Mouse (Mus musculus) heart, adult 8-10 months (tissue): Measurements from ENCODE around the gene Phpt1. TPM values are rescaled to one million over a fixed set of nuclear protein-coding genes. Genes with fewer than 3 reads are reported as not detected.
"Not testable (repeated sequence)": the region's sequence is repeated elsewhere in the genome, so short reads cannot be mapped to it uniquely, and the experiment has no call there.

Source experiments
- DNase-seq: peaks from one replicate; pipeline ENCODE4 v3.0.0; 2022; ENCODE audit warnings: low spot score
- total RNA-seq, 4 experiments: library from RNA; stranded (reverse); gene quantifications; 2 replicates each; pipeline ENCODE4 v1.2.4; 2022

The Phpt1 gene
- total RNA-seq, 4 experiments from 2014 or later: 58.2 to 72.2 (median 65.4) TPM

- DNase-seq: no peak
These were observed 14.5 kb downstream of the Phpt1 start for GRCm38 (mm10) chr2:25560551-25560950.

- no peak for DNase-seq
These were observed 16.2 kb downstream of the Phpt1 start for GRCm38 (mm10) chr2:25558774-25559173.

DNA sequence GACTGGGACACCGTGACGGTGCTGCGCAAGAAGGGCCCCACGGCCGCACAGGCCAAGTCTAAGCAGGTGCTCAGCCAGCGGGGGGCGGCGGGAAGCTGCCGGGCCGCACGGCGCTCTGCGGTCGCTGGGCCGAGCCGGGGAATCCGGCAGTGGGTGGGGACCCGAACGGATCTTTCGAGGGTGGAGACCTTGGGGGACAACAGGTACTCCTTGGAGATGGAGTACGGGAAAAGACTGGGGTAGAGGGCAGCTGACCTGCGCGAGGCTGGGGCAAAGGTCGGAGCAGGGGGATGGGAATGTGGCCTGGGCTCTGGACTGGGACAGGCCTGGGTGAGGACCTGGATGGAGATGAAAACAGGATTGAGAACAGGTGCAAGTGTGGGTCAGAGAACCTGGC, 17.1 kb downstream of the Phpt1 start:
- DNase-seq: no peak

DNA sequence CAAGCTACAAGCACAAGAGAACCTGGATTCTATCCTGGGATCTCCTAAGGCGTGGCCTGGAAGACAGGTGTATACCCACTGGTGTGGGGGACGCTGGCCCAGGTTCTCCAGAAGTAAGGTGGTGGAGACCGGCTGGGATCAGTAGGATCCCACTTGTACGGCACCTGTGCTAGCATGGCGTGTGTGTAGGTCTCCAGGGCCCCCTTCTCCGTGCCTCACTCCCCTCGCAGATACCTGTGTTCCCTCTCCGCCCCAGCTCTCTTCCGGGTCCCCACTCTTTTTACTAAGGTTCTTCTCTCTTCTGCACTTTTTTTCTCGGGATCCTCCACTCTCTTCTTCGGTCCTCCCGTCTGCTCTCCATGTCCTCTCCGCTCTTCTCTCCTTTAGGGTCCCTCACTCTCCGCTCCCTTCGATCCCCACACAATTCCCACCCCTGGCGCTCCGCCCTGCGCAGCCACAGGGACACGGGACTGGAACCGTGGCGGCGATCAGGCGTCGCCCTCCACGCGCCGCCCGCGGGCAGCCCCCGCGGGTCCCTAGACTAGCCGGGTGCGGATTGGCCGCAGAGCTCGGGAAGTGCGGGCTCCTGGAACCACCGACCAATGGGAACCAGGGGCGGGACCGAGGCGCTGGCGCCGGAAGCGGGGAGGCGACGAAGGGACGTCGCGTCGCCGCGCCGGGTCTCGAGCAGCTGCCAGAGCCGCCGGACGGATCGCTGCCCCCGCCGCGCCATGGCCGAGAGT, 17.6 kb downstream of the Phpt1 start, which contains the start of gene Edf1:
Gene Edf1, plus strand, starts transcription at position 627 of the 743 bp plus-strand sequence.
- peak; percentile 95 for DNase-seq

DNA sequence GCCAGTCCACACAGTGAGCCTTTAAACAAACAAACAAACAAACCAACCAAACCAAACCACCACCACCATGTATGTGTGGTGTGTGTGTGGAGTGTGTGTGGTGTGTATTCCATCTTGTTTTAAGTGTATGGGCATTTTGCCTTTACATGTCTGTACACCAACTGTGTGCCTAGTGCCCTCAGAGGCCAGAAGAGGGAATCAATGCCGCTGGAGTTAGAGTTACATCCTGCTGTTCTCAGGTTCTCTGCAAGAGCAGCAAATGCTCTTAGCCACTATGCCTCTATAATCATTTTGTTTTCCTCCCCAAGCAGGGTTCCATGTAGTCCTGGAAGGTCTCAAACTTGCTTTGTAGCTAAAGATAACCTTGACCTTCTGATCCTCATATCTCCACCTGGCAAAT, 18.7 kb downstream of the Phpt1 start:
- no peak for DNase-seq

- DNase-seq: not testable (repeated sequence)
These were observed 19.5 kb downstream of the Phpt1 start for GRCm38 (mm10) chr2:25555479-25555878.

- not testable (repeated sequence) for DNase-seq
These were observed 21.7 kb downstream of the Phpt1 start for GRCm38 (mm10) chr2:25553171-25553786.

DNA sequence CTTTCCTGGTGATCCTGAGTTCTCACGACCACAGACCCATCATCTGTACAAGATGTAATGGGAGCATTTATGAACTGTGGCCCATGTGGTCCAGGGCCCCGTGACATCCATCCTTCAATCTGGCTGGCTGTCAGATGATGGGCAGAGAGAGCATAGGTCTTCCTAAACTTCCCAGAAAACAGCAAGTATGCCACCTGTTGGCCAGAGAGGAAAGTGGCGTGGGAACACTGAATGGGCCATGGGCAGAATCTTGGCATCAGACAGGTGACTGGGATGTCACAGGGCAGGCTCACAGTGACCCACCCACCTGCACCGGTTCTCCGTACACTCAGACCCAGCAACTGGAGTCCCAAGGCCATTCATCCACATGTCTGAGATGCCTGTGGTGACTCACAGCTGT, 23.8 kb downstream of the Phpt1 start:
- no peak for DNase-seq

DNA sequence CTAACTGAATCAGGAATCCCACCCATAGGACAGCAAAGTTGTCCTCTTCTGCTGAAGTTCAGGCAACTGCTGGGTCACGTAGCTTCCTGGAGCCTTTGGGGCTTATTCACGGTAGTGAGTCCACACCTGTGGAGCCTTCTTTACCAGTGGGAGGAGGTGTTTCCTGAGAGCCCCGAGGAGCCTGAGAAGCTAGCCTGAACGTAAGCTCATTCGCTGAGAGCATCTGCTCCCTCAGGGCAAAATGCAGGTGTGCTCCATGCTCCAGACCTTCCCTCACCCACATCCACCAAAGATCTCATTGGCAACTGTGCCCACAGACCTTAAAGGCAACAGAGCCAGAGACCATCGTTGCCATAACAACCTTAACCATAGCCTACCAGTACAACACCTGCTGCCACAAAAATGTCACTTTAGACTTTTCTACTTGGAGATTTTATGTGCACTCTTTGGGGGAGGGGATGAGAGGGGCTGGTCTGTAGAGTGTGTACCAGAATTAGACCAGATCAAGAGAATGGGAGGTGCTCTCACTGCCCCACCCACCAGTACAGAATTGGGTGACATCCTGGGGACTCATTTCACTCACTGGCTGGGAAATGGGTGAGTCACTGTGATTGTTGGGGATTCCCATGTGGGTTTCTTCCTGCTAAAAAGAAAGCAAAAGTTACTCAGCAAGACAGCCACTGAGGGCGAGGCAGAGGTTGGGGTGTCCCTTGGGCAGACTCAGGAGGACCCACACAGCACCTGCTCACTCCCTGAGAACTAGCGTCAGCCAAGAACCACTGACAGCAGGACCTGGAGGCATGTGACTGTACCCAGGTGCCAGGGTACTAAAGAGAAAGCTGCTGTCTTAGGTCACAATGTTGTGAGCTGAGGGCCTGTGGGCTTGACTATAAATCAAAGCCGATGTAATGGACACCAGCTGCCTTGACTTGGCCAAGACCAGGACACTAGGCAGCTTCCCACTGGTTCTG, 25.7 kb downstream of the Phpt1 start:
- DNase-seq: no peak

GRCm38 (mm10) chr2:25546811-25547491, 28.1 kb downstream of the Phpt1 start, which contains the start of gene Traf2:
Traf2 (minus strand) TSS chr2:25546940.
- DNase-seq: peak; percentile 99

DNA sequence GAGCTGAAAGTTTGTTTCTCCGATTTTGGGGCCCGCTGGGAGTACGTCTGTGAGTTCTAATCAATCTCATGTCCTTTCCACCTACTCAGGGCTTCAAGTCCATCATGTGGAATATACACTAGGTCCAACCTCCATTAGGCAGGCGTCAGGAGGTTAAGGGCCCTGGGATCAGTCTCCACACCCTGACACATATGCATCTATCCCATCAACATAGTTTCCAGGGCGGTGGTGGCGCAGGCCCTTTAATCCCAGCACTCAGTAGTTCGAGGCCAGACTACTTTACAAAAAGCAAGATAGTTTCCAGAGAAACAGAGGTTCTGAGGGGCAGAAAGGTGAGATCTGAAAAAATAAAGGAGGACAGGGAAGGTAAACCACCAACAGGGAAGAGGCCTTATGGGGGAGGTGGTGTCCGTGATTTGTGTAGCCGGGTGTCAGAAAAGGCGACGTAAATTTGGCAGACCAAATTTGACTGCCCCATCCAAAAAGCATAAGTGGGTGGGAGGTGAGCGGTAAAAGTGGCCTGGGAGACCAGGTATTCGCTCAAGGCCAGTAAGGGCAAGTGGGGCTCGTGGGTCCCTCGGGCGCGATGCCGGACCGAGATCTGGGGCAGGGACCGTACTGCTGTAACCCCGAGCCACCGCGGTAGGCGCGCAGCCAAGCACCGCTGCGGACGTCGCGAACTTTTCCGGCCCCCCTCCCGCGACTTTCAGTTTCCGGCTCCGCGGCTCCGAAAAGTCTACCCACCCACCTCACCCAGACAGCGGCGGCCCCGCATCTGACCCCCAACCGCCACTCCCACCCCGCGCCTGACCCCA, 28.8 kb downstream of the Phpt1 start:
- DNase-seq: no peak

GRCm38 (mm10) chr2:25541644-25542367, 33.2 kb downstream of the Phpt1 start:
- no peak for DNase-seq

DNA sequence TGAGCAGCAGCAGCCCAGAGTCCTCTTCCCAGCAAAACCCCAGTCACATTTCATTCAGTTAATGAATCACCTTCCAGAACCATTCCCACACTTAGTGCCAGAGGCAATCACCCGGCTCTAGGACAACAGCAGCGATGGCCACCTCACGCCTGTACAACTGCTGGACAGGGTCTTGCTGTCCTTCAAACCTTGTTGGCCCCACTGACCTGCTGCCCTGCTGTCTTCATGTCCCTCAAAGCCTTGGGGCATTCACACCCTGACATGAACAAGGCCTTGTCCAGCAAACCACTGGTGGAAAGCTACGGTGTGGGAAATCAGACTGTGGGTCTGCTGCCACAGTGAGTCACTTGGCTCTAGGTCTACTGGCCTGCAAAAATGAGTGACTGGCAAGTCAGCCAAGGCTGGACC, 34.5 kb downstream of the Phpt1 start:
- DNase-seq: no peak

- DNase-seq: no peak
These were observed 38.5 kb downstream of the Phpt1 start for GRCm38 (mm10) chr2:25536531-25536930.

DNA sequence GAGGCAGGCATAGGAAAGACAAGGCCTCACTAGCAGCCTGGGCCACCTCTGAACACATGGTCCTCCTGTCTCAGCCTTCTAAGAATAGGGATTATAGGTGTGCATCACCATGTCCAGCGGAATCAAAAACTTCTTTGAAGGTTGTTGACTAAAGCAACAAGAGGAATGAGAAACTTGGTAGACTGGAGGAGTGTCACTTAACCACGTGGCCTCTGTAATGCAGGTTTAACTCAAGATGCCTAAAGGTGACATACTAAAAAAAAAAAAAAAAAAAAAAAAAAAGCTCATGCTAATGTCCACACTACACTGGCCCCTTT, 40.2 kb downstream of the Phpt1 start:
- no peak for DNase-seq

GRCm38 (mm10) chr2:25534178-25534865, 40.7 kb downstream of the Phpt1 start:
- DNase-seq: peak; percentile 86

DNA sequence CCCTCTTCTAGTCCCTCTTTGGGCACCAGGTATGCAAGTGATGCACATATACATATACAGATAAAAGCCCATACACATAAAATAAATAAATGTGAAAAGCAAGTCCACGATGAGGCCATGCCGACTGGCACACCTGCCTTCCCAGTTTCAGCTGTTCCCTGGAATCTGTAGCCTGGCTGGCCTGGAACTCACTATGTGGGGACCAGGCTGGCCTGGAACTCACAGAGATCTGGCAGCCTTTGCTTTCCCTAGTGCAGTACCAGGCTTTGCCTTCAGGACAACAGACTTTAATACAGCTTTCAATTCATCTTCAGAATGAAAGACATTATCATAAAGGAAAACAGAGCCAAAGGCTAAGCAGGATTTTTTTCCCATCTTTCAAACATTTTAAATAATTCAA, 41.3 kb downstream of the Phpt1 start:
- DNase-seq: no peak

- no peak for DNase-seq
These were observed 48.3 kb downstream of the Phpt1 start for GRCm38 (mm10) chr2:25526510-25527302.
